9 mouse cellular contexts compared by ENCODE assay signal in the genomic region with DNA sequence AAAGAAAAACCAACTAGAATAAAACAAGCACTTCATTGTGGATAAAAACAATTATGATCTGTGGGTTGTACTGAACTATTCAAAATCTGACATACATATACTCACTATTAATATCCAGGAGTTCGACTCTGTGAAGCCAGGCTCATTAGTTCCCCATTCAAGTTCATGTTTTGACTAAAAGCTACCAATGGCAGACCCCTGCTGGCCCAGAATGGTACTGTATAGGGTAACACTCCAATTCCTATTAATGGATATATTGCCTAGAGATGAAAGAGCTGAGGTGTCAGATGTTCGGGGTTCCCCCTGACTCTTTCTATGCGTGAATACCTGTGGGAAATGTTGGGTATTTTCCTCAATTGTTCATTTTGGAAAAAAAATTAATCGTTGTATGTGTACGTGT.
DNase-seq lines count a peak whose midpoint lies in the region; ATAC-seq and TF ChIP-seq lines count a peak whose summit lies in the region.
"Had no signal": no experiment of that assay in that cellular context is flagged by ENCODE, and none has a peak within 500 bp of the region (broad histone marks: within the 10 kb centered on the region; RNA-seq: fewer than 3 reads in every experiment).

No protein-coding gene starts in this region.

- H3K4me1 ChIP-seq in limb, embryonic 14.5 days (ENCODE audit: control insufficient read depth, insufficient read depth, low read length), result peaks cover 19% of the 10 kb centered on the region
- peaks cover 4% of the 10 kb centered on the region for H3K4me1 ChIP-seq in neural tube, embryonic 12.5 days
- H3K4me1 ChIP-seq: megakaryocyte, embryonic 14.5 days had no signal

- H3K36me3 ChIP-seq in limb, embryonic 14.5 days (ENCODE audit: control insufficient read depth, insufficient read depth, low read length), result no peaks in the 10 kb centered on the region
- no peaks in the 10 kb centered on the region for H3K36me3 ChIP-seq in neural tube, embryonic 12.5 days

- no peak overlapping the region for H3K9ac ChIP-seq in limb, embryonic 14.5 days (ENCODE audit: low read depth, low read length, severe bottlenecking)
- no peak overlapping the region for H3K9ac ChIP-seq in neural tube, embryonic 12.5 days

- H3K9me3 ChIP-seq in limb, embryonic 14.5 days (ENCODE audit: control insufficient read depth, low read length), result no peaks in the 10 kb centered on the region
- H3K9me3 ChIP-seq in neural tube, embryonic 12.5 days, result no peaks in the 10 kb centered on the region

- ATAC-seq in erythroblast, adult 5-6 weeks (replicated peaks; ENCODE audit: low FRiP score, poor library complexity, severe bottlenecking), result peak; percentile 72; the same call in 1 of the 2 replicates
- ATAC-seq in inflammation-experienced regulatory T-cells, adult 6 months, result peak; percentile 81
- ATAC-seq in limb, embryonic 14.5 days (ENCODE audit: low FRiP score, low read depth), result no peak
- ATAC-seq in neural tube, embryonic 12.5 days (ENCODE audit: low FRiP score, low read depth), result peak; percentile 54

- no peak overlapping the region for H3K27ac ChIP-seq in limb, embryonic 14.5 days (replicated peaks; ENCODE audit: low read depth, low read length)
- H3K27ac ChIP-seq in neural tube, embryonic 12.5 days, result no peak overlapping the region

- DNase-seq in urinary bladder, adult 18-20 months (ENCODE audit: low spot score in 2 of 2), result peak; percentile 9 to 39
- DNase-seq in urinary bladder, postnatal 10 days (ENCODE audit: low spot score), result no peak
- peak; percentile 51 to 68 for DNase-seq in adrenal gland, postnatal 36 days
- peak; percentile 82 for DNase-seq in limb, embryonic 14.5 days (ENCODE audit: low spot score)
- DNase-seq in thymus, postnatal 36 days, result peak; percentile 55 to 65

- no peak overlapping the region for H3K4me3 ChIP-seq in limb, embryonic 14.5 days (replicated peaks; ENCODE audit: low read length)
- H3K4me3 ChIP-seq in neural tube, embryonic 12.5 days, result no peak overlapping the region
- H3K4me3 ChIP-seq: megakaryocyte, embryonic 14.5 days had no signal

- no peaks in the 10 kb centered on the region for H3K27me3 ChIP-seq in limb, embryonic 14.5 days (ENCODE audit: control insufficient read depth, insufficient read depth, low read length)
- H3K27me3 ChIP-seq in neural tube, embryonic 12.5 days (replicated peaks), result no peaks in the 10 kb centered on the region

- no peak overlapping the region for H3K4me2 ChIP-seq in limb, embryonic 14.5 days (replicated peaks; ENCODE audit: low read depth, low read length, severe bottlenecking)
- no peak overlapping the region for H3K4me2 ChIP-seq in neural tube, embryonic 12.5 days (replicated peaks)

- WGBS in limb, embryonic 14.5 days, result 45% methylated on average over 5 of the region's 5 CpGs
- WGBS in neural tube, embryonic 12.5 days, result 63% methylated on average over 5 of the region's 5 CpGs

- TF ChIP-seq POLR2A in limb, embryonic 14.5 days (IDR thresholded peaks at IDR 0.05; ENCODE audit: borderline replicate concordance, extremely low read depth, insufficient read depth, insufficient read length), result no peak
